Mouse (Mus musculus) fat pad, adult 2 months (tissue): ENCODE results near the gene Epha2.

Source experiments
- DNase-seq: peaks from one replicate; pipeline ENCODE4 v3.0.0-alpha.2; 2011; ENCODE audit warnings: low read depth, low spot score; ENCODE audit errors: extremely low read depth

Gene Epha2

GRCm38 (mm10) chr4:141301116-141301553 is at the start of gene Epha2:
TSS of gene Epha2 (plus strand) at chr4:141301240.
- DNase-seq, result no peak

GRCm38 (mm10) chr4:141252641-141253040 is 48.4 kb upstream of the Epha2 start:
- no peak for DNase-seq

DNA sequence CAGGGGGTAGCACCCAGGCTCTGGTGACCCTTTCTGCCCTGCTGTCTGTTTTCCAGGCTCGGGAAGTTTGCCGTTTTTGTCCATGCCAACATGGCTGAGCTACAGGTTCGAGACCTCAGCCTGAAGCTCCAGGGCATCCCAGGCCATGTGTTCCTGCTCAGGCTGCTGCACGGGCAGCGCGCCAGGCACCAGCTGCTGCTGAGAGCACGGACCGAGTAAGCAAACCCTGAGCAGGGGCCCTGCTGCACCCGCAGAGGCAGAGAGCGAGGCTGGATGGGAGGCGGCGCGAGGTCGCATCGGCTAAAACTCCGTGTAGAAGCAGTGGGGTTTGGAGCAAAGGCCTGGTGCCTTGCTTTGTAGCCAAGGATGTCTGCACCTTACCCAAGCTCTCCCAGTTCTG is 46.8 kb upstream of the Epha2 start:
- DNase-seq, result no peak

GRCm38 (mm10) chr4:141257440-141257839 is 43.6 kb upstream of the Epha2 start:
- no peak for DNase-seq

DNA sequence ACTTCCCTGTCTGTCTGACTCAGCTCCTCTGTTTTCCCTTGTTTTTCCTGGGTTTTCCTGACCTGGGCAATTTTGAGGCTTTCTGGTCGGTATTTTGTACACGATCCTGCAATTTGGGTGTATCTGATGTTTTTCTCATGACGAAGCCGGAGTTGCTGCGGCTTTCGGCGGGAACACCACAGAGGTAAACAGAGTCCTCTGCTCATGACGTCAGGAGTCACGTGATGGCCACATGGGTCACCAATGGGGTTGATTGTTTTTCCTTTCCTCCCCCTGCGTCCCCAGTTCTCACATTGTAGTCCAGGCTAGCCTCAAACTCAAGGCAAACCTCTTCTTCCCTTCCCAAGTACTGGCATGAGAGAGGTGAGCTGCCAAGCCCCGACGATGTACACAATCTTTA is 41.6 kb upstream of the Epha2 start:
- DNase-seq, result no peak

DNA sequence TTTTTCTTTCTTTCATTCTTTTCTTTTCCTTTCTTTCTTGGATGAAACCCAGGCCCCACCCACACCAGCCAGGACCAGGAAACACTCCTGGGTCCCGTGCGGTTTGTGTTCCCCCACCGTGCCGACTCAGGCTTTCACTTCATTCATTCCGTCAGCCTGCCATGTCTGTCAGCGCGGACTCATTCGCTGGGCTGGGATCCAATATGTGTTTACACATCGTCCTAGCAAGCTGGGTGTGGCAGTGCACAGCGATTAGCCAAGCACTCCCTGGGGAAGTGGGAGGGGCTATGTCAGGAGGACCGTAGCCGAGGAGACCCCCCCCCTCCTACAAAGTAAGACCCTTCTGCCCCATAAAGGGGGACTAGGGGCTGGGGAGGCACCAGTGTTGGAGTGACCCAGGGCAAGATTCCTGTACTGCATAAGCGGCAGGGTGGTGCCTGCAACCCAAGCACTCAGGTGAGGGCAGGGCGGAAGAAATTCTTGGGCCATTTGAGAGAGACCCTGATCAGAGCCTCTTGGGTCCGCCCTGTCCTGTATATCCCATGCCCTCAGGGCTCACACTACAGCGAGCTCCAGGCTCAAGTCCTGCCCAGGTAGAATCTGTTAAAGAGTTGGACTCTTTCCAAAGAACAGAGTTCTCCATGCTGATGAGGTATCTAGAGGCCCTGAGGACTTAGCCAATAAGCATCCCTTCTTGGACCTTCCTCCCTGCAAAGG is 40.9 kb upstream of the Epha2 start:
- DNase-seq, result no peak

DNA sequence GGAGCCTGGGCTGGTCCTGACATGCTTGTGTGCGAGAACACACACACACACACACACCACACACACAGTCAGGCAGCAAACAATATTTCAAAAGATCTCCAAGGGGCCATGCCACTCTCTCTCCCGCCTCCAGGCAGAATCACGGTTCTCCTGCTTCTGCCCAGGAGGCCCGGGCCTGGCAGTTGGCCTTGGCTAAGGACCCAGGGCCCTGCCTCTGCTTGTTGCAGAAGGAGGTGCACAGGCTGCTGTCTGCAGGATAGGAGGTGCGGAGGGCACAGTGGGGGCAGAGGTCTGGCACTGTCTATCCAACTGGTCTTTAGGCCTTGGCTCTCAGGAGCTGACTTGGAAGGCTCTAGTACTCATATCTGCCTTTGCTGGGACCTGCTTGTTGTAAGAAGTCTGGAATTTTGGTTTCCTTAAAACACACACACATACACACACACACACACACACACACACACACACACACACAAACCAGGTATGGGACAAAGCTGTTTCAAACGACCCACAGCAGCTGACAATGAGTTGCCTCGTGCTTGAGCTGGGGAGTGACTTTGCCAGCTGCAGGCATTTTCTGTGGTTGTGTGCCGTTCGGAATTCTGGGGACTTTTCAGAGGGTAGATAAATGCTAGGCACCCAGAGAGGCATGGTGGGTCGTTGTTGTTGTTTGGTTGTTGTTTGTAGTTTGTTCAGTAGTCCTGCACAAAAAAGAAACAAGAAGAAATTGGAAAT is 38.0 kb upstream of the Epha2 start:
- DNase-seq, result no peak

DNA sequence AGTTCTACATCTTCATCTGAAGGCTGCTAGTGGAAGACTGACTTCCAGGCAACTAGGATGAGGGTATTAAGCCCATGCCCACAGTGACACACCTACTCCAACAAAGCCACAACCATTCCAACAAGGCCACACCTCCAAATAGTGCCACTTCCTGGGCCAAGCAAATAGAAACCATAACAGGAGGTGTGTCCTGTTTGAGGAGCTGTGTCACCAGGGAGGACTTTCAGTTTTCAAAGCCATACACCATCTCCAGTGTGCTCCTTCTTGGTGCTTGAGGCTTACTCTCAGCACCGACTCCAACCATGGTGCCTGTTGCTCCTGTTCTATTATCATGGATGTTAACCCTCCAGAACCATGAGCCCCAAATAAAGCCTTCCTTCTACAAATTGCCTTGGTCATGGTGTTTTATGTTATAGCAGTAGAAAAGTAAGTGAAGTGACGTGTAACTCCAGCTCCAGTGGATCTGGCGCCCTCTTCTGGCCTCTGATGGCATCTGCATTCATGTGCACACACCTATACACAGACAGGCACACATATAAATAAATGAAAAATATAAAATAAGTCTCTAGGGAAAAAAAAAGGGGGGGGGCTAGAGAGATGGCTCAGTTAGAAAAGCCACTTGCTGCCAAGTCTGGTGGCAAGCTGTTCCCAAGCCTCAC is 34.9 kb upstream of the Epha2 start:
- no peak for DNase-seq

DNA sequence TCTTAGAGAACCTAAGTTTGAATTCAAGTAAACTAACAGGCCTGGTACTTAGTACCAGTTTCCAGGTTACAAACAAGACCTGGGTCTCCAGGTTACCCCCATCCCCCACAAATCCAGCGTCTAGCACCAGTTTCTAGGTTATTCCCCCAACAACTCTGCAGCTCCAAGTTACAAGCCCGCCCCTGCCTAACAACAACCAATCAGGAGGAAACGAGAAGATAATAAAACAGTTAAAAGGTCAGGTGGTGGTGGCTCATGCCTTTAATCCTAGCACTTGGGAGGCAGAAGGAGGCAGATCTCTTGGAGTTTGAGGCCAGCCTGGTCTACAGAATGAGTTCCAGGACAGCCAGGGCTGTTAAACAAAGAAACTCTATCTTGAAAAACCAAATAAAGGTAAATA is 33.8 kb upstream of the Epha2 start:
- DNase-seq, result no peak

DNA sequence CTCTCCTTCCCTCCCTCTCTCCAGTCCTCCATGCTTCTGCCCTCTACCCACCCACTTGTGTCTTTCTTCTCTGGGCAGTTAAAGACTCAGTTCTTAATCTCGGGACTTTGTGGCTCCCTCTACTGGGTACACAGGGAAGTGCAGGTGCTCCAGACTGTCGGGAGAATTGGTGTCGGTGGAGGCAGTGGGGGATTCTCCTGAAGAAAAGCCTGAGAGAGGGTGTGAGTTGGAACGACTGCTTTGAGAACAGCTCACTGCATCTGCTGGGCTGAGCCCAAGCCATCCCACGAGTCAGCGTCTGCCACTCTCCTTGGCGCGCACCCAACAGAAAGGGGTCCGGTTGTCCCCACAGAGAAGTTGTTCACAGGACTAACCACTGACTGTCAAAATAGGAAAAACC is 33.2 kb upstream of the Epha2 start:
- DNase-seq, result no peak

GRCm38 (mm10) chr4:141268350-141268749 is 32.7 kb upstream of the Epha2 start:
- DNase-seq, result no peak

- DNase-seq, result no peak
Measured at GRCm38 (mm10) chr4:141269080-141269479, 32.0 kb upstream of the Epha2 start.

DNA sequence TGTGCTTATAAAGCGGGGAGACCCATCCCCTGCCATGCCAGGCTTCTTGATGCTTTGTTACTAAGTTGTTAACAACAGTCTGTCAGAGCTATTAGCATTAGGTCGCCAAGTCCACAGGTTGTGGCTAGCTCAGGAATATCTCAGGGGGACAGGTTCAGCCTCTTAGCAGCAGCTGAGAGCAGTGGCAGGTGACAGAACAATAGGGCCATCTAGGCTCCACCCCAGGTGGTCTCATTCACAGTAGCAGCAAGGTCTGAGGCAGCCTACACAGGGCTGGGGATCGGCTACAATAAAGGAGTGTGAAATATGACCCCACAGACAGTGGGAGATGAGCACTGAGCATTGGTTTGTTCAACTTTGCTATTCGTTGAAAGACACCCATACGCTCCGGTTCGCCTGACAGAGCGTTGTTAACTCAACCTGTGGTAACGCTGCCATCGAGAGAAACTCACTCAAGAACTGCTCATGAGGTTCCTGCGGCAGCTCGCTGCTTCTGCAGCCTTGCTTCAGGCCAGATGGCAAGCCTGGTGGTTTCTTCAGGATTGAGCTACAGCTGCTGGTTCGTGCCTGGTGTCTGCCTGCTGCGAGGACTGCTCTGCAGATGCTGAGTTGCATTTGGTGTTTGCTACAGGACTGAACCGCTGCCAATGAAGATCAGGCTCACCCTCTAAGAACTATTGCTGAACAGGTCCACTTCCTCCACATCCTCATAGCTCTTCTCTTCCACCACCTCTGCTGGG is 30.7 kb upstream of the Epha2 start:
- DNase-seq, result no peak

- no peak for DNase-seq
Measured at GRCm38 (mm10) chr4:141271228-141271627, 29.8 kb upstream of the Epha2 start.

DNA sequence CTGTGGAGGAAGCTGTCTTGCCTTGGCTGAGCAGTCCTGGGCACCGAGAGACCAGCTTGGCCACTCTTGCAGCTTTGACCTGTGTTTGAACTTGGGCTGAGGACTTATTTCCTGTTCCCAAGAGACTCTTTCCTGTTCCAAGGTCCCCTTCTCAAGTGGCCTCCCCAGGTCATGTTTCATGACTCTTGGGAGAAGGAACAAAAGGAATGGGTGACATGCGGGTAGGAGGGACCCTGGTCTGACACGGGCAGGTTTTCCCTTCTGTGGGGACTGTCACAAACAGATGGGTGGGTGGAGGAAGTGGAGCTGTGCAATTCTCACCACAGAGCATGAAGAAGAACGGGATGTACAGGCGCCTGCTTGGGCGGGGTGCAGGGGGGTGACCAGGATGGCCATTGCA is 29.3 kb upstream of the Epha2 start:
- no peak for DNase-seq

GRCm38 (mm10) chr4:141272878-141273277 is 28.2 kb upstream of the Epha2 start:
- DNase-seq, result no peak

GRCm38 (mm10) chr4:141273296-141273695 is 27.7 kb upstream of the Epha2 start:
- no peak for DNase-seq

DNA sequence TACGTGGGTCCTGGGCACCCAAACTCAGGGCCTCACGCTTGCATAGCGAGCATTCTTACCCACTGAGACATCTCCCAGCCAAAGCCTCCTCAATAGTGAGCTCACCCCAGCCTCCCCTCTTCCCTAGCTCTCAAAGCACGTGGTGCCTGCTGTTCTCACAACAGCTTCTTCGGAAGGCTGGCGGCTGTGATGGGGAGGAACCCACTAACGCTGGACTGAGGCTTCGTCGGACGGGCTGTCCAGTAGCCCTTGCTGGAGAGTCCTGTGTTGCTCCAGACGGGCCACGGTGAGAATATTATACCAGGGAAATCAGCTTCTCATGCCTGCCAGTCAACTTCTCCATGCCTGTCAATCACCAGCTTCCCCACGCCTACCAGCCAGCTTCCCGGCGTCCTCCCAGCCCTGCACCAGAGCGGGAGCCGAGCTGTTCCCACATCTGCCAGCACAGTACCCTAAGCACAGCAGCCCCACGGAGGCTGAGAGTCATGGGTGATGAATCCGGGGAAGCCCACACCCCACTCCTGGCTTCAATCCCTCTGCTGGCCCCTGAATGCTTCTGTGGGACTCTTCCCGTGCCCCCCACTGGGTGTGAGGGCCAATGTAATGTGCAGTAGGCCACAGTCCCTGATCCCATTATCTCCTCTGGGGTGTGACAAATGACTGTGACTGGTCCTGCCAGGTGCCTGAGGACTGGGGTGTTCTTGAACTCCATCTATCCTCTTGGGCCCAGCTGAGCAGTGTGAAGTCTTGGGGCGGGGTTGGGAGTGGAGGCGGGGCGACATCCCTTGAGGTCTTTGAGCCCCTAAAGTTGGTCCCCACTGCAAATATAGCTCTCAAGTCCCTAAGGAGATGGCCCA is 26.3 kb upstream of the Epha2 start:
- no peak for DNase-seq

GRCm38 (mm10) chr4:141277157-141277556 is 23.9 kb upstream of the Epha2 start:
- DNase-seq, result no peak

DNA sequence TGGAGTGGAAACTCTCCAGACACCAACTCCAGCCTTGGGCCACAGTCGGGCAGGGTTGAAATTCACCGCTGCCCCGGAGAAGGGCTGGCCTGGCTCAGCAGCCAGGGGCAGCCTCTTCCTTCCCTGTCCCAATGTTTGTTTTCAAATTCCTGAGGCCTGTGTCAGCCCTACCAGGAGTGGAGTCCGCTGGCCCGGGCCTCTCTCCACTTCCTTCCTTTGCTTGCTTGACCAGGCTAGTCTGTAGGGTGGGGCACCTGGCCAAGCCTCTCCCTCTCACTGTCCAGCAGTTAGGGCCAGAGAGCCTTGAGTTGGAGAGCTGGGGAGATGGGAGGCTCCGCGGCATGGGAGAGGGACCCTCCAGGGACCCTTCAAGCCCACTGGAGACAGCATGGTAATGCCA is 22.9 kb upstream of the Epha2 start:
- DNase-seq, result no peak
